Mouse (Mus musculus): Measurements from ENCODE around the gene Arf6. TPM values are rescaled to one million over a fixed set of nuclear protein-coding genes. Genes with fewer than 3 reads are reported as not detected.

The Arf6 gene
- total RNA-seq, 2 experiments from 2014 or later = 103 to 104 TPM

- no peak for DNase-seq
These were observed 41.4 kb downstream of the Arf6 start for GRCm38 (mm10) chr12:69413303-69413702.

DNA sequence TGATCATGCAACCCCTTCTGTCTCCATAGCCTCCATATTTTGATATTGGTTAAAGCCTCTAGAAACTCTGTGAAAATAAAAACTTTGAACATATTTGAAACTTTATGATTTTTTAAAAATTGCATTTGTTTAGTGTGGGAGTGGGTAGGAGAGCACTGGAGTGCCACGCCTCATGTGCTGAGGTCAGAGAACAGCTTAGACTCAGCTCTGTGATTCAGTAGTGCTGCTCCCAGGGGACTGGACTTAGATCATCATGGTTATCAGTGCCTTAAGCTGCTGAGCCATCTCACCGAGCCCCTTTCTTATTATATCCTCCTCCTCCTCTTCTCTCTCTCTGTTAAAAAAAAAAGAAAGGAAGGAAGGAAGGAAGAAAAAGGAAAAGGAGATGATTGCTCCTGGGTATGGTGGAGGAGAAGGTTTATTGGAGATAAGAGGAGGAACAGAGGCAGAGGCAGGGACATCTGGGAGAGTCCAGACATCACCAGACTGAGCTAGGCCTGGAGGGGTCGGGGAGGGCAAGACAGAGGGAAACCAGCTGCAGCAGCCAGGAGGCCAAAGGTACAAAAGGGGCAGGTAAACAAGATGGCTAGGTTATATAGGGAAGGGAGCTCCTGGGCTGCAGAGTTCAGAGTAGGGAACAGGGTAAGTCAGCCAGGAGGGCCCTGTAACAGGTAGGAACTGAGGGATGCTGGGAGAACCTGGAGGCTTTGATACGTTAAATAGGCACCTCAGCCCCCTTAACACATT, 43.0 kb downstream of the Arf6 start:
- no peak for DNase-seq

GRCm38 (mm10) chr12:69416793-69417192, 44.8 kb downstream of the Arf6 start:
- DNase-seq = no peak

DNA sequence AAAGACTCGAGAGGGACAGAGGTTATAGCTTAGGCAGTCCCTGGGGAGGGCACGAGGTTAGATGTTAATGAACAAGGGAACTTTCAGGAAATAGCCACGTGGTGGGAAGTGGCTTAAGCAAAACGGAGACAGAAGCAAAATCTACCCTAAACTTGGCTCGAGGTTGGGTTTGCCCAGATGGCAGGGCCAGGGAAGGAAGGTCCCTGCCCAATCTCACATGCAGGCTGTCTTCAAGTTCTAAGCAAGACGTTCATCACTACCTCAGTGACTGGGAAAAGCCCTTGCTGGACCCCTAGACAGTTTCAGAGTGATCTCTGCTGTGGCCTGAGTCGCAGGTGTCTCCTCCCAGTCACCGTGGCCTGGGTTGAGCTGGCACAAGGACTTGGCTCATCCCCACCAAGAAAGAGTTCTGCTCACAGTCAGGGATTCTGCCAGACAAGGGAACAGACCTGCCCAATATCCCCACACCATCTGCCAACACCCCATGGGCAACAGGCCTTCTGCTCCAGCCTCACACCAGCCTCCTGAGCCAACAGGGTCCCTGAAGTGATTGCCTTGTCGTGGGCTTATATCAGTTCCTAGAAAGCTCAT, 45.8 kb downstream of the Arf6 start:
- no peak for DNase-seq

GRCm38 (mm10) chr12:69418606-69419005, 46.7 kb downstream of the Arf6 start:
- DNase-seq = no peak

DNA sequence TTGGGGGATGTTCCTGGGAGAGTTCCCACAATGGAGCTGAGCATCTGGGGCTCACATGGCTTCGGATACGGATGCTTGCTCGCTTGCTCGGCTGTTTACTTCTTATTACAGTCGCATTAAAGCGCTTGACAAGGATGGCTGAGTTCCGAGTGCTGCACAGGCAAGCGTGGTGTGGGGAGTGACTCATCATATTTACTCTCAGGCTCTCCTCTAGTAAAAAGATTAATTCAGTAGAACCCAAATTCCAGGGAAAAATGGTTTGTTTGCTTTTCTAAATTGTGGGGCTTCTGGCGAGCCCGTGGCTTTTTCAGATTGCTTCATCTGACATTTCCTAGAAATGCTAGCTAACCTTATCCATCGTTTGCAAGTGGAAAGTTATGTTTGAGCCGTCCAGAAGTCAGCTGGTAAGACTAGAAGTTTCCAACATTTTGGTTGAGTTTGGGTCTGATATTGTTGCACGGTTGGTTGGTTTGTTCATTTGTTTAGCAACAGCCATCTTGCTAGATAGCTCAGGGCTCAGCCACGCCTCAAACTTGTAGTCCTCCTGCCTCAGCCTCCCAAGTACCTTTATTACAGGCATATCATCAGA, 47.2 kb downstream of the Arf6 start:
- no peak for DNase-seq

- no peak for DNase-seq
These were observed 47.7 kb downstream of the Arf6 start for GRCm38 (mm10) chr12:69419606-69420005.

DNA sequence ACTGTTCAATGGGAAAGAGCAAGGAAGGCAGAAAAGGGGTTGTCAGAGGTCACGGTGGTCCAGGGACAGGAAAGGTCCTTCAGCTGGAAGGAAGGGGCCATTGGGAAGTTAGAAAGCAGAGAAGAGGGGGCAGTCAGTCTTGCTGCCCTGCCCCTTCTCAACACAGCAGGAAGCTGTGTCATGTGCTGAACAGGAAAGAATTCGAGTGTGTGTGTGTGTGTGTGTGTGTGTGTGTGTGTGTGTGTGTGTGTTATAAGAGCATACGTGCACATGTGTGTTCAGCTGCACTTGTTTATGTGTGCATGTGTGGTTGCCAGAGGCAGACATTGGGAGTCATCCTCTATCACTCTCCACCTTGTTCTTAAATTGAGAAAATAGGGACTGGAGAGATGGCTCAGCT, 48.8 kb downstream of the Arf6 start:
- DNase-seq = no peak

GRCm38 (mm10) chr12:69422827-69423537, 51.0 kb downstream of the Arf6 start:
- no peak for DNase-seq

Small RNA genes within 50 kb of the gene (microRNA-seq; reads per million reads assigned to microRNA genes)
- gene Gm47299 = 0 reads per million in 2 experiments
- gene Gm47305 = 0 reads per million in 2 experiments

Other genes with a start within 250 kb of the Arf6 start
- gene Rps29, start 213.0 kb upstream of the Arf6 start, total RNA-seq (2021) = 1,000 to 10,000 TPM; 1,738 to 1,783 TPM
- 1 to 10 TPM; 4.1 to 5.2 TPM for gene Lrr1, start 203.3 kb upstream of the Arf6 start, total RNA-seq (2021)
- gene Rpl36al, start 188.1 kb upstream of the Arf6 start, total RNA-seq (2021) = 100 to 1,000 TPM; 310 to 323 TPM
- 10 to 100 TPM; 34.3 to 35.1 TPM for gene Mgat2, start 188.0 kb upstream of the Arf6 start, total RNA-seq (2021)
- 10 to 100 TPM in 1 of 2 experiments, 1 to 10 TPM in 1; 8.1 to 10.4 TPM for gene Gm49383, start 175.0 kb upstream of the Arf6 start, total RNA-seq (2021)
- 1 to 10 TPM; 1.9 to 2.4 TPM for gene Dnaaf2, start 173.7 kb upstream of the Arf6 start, total RNA-seq (2021)
- 1 to 10 TPM; 8.4 to 10.0 TPM for gene Gm49384, start 167.9 kb upstream of the Arf6 start, total RNA-seq (2021)
- 10 to 100 TPM in 1 of 2 experiments, 1 to 10 TPM in 1; 9.4 to 10.0 TPM for gene Pole2, start 144.0 kb upstream of the Arf6 start, total RNA-seq (2021)
- gene Klhdc1, start 131.0 kb upstream of the Arf6 start, total RNA-seq (2021) = 10 to 100 TPM; 10.8 to 11.3 TPM
- gene Klhdc2, start 75.5 kb upstream of the Arf6 start, total RNA-seq (2021) = 100 to 1,000 TPM in 1 of 2 experiments, 10 to 100 TPM in 1; 99.3 to 107 TPM
- gene Nemf, start 15.0 kb upstream of the Arf6 start, total RNA-seq (2021) = 10 to 100 TPM; 31.9 to 33.2 TPM
- under 1 TPM; 0.48 to 0.77 TPM for gene Gm9887, start 308 bp downstream of the Arf6 start, total RNA-seq (2021)
- gene Vcpkmt, start 210.9 kb downstream of the Arf6 start, total RNA-seq (2021) = 1 to 10 TPM; 6.3 to 6.9 TPM